Mouse (Mus musculus): ENCODE results near the gene Utp4. TPM values are rescaled to one million over a fixed set of nuclear protein-coding genes. Genes with fewer than 3 reads are reported as not detected.

Gene Utp4
- polyA plus RNA-seq, 1 experiment from 2014 or later: 111 TPM

DNA sequence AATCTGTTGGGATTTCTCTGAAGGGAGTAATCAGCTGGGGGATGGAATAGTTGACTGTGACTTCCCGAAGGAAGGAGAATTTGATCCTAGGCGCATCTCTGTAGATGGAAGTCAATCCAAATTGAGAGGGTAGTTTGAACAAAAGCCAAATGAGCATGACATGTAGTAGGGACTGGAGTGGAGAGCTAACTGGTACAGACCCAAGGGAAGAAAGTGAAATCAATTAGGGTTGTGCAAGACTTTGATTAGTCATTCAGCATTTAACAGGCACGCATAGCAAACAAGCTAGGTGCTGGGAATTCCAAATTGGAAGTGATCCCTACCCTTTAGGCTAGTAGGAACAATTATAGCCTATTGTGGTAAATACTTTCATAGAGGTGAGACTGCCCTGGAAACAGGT is 48.4 kb downstream of the Utp4 start:
- no peaks in the 10 kb centered on the region for H3K36me3 ChIP-seq (ENCODE audit: control insufficient read depth, insufficient read depth, low read length)
- no peak overlapping the region for H3K9ac ChIP-seq (ENCODE audit: low read depth, low read length)
- DNase-seq (ENCODE audit: low spot score) (no peak), ATAC-seq (replicated peaks; ENCODE audit: low FRiP score) (no peak)
- no peak overlapping the region for H3K4me2 ChIP-seq
- no peak overlapping the region for H3K27ac ChIP-seq (ENCODE audit: low read depth, low read length)
- H3K4me1 ChIP-seq (replicated peaks; ENCODE audit: control insufficient read depth, insufficient read depth, low read length): peaks cover 8% of the 10 kb centered on the region
- H3K4me3 ChIP-seq (ENCODE audit: low read depth, low read length): no peak overlapping the region
- H3K9me3 ChIP-seq (ENCODE audit: control insufficient read depth, low read length): no peaks in the 10 kb centered on the region
- peaks cover 5% of the 10 kb centered on the region; the same call in 1 of the 2 replicates for H3K27me3 ChIP-seq (replicated peaks; ENCODE audit: control insufficient read depth, insufficient read depth, low read length)
- WGBS: 96% methylated on average over 3 of the region's 3 CpGs

DNA sequence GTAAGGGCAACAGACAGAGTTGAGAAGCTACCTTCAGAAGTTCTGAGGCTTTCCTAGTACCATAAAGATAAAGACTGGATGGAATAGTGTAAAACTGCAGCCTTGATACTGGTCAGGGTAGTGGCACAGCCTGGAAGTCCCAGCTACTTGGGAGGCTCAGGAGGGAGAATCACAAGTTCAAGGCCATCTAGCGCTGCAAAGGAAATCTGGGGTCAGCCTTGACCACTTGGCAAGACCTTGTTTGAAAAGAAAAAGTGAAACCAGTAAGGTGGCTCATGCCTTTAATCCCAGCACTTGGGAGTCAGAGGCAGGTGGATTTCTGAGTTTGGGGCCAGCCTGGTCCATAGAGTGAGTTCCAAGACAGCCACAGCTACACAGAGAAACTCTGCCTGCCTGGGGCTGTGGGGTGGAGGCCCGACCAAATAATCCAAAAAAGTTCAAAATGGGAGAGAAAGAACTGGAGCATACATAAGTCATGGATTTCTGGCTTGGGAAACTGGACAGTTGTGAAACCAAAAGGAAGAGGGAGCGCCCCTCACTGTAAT is 50.5 kb downstream of the Utp4 start:
- Histone ChIP-seq H3K27ac (ENCODE audit: low read depth, low read length) (no peak overlapping the region), H3K4me2 (no peak overlapping the region), H3K36me3 (ENCODE audit: control insufficient read depth, insufficient read depth, low read length) (no peaks in the 10 kb centered on the region), H3K27me3 (replicated peaks; ENCODE audit: control insufficient read depth, insufficient read depth, low read length) (no peaks in the 10 kb centered on the region), H3K9ac (ENCODE audit: low read depth, low read length) (no peak overlapping the region), H3K4me3 (ENCODE audit: low read depth, low read length) (no peak overlapping the region), H3K9me3 (ENCODE audit: control insufficient read depth, low read length) (no peaks in the 10 kb centered on the region), H3K4me1 (replicated peaks; ENCODE audit: control insufficient read depth, insufficient read depth, low read length) (no peaks in the 10 kb centered on the region)
- no peak for DNase-seq (ENCODE audit: low spot score)
- WGBS: 81% methylated on average over 3 of the region's 3 CpGs
- no peak for ATAC-seq (replicated peaks; ENCODE audit: low FRiP score)

DNA sequence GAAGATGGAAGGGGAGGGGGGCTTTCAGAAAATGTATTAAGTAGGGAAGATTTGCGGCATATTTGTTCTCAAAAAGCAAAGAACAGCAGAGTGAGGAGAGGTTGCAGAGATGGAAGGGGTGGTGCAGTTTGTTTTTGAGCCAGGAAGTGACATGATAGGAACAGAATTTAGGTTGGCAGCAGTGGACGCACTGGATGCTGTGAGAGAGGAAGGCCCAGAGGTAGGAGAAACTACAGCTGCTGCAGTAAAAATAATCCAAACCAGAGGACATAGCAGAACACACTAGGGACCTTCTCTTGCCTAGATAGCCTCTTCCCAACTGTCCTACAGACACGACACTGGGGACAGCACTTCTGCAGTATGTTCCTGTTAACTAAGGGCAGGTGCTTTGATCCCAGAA is 51.3 kb downstream of the Utp4 start:
- H3K4me1 ChIP-seq (replicated peaks; ENCODE audit: control insufficient read depth, insufficient read depth, low read length): no peaks in the 10 kb centered on the region
- ATAC-seq (replicated peaks; ENCODE audit: low FRiP score) (no peak), DNase-seq (ENCODE audit: low spot score) (no peak)
- no peaks in the 10 kb centered on the region for H3K27me3 ChIP-seq (replicated peaks; ENCODE audit: control insufficient read depth, insufficient read depth, low read length)
- no peak overlapping the region for H3K4me3 ChIP-seq (ENCODE audit: low read depth, low read length)
- WGBS: 68% methylated on average over 3 of the region's 3 CpGs
- no peak overlapping the region for H3K4me2 ChIP-seq
- H3K9me3 ChIP-seq (ENCODE audit: control insufficient read depth, low read length): no peaks in the 10 kb centered on the region
- no peak overlapping the region for H3K9ac ChIP-seq (ENCODE audit: low read depth, low read length)
- no peak overlapping the region for H3K27ac ChIP-seq (ENCODE audit: low read depth, low read length)
- no peaks in the 10 kb centered on the region for H3K36me3 ChIP-seq (ENCODE audit: control insufficient read depth, insufficient read depth, low read length)

DNA sequence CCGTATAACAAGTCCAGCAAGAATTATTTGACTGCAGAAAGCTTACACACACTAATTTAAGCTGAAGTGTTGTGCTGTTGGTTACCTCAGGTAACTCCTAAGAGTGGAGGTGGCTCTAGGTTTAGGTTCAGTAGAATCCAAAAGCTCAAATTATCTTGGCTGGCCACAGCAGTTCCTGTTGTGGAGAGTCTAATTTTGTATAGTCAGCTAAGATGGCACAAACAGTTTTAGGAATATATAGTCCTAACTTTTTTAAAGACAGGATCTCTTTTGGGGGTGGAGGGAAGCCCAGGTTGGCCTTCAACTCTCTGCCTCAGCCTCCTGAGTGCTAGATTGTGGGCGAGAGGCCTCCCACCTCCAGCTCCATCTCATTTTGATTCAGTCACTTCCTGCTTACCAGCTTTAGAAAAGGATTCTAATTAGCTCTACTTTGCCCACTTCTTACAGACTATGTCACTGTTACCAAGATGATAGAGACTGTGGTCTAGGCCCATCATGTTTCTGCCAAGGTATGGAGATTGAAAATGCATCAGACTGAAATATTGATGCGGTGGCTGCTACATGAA is 55.3 kb downstream of the Utp4 start:
- H3K27ac ChIP-seq (ENCODE audit: low read depth, low read length): no peak overlapping the region
- no peaks in the 10 kb centered on the region for H3K9me3 ChIP-seq (ENCODE audit: control insufficient read depth, low read length)
- H3K9ac ChIP-seq (ENCODE audit: low read depth, low read length): no peak overlapping the region
- 74% methylated on average over 3 of the region's 3 CpGs for WGBS
- no peak overlapping the region for H3K4me3 ChIP-seq (ENCODE audit: low read depth, low read length)
- ATAC-seq (replicated peaks; ENCODE audit: low FRiP score) (no peak), DNase-seq (ENCODE audit: low spot score) (no peak)
- H3K4me1 ChIP-seq (replicated peaks; ENCODE audit: control insufficient read depth, insufficient read depth, low read length): no peaks in the 10 kb centered on the region
- no peaks in the 10 kb centered on the region for H3K36me3 ChIP-seq (ENCODE audit: control insufficient read depth, insufficient read depth, low read length)
- no peak overlapping the region for H3K4me2 ChIP-seq
- no peaks in the 10 kb centered on the region for H3K27me3 ChIP-seq (replicated peaks; ENCODE audit: control insufficient read depth, insufficient read depth, low read length)

DNA sequence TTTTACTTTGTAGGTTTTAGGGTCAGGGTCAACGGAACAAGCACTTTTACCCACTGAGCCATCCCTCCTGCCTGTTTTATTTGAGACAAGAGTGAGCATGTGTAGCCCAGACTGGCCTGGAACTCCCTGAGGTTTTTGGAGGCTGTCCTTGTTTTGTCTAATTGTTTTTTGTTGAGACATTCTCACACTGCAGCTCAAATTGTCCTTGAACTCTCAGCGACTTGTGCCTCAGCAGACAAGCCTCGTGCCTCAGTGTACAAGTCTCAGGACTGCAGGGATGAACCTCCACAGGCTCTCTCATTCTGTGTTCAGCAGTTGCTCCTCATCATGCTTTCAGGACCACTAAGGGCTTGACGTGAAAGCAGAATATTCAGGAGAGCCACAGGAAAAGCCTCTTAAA is 58.3 kb downstream of the Utp4 start:
- WGBS: 72% methylated on average over 4 of the region's 4 CpGs
- Histone ChIP-seq H3K4me3 (ENCODE audit: low read depth, low read length) (no peak overlapping the region), H3K9ac (ENCODE audit: low read depth, low read length) (no peak overlapping the region), H3K4me2 (no peak overlapping the region), H3K27me3 (replicated peaks; ENCODE audit: control insufficient read depth, insufficient read depth, low read length) (no peaks in the 10 kb centered on the region), H3K4me1 (replicated peaks; ENCODE audit: control insufficient read depth, insufficient read depth, low read length) (no peaks in the 10 kb centered on the region), H3K9me3 (ENCODE audit: control insufficient read depth, low read length) (no peaks in the 10 kb centered on the region), H3K27ac (ENCODE audit: low read depth, low read length) (no peak overlapping the region), H3K36me3 (ENCODE audit: control insufficient read depth, insufficient read depth, low read length) (no peaks in the 10 kb centered on the region)
- DNase-seq (ENCODE audit: low spot score) (no peak), ATAC-seq (replicated peaks; ENCODE audit: low FRiP score) (no peak)

DNA sequence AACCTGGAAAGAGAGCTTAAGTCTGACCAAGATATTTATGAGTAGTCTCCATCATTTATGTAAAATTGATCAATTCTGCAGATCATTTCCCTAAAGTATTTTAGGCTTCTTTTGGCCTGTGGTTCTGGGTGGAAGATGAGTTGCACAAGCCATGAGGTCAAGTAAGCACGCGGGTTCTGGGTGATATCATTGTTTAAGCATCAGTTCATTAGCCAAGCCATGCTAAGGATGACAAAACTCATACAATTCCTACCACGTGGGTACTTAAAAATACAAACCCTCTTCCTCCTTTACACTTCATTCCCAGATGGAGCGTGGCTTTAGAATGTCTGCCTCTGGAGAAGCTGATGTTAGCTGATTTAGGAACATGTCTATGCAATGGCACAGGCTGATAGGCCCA is 60.1 kb downstream of the Utp4 start:
- Histone ChIP-seq H3K27ac (ENCODE audit: low read depth, low read length) (no peak overlapping the region), H3K4me1 (replicated peaks; ENCODE audit: control insufficient read depth, insufficient read depth, low read length) (no peaks in the 10 kb centered on the region), H3K27me3 (replicated peaks; ENCODE audit: control insufficient read depth, insufficient read depth, low read length) (no peaks in the 10 kb centered on the region), H3K4me3 (ENCODE audit: low read depth, low read length) (no peak overlapping the region), H3K4me2 (no peak overlapping the region), H3K9me3 (ENCODE audit: control insufficient read depth, low read length) (no peaks in the 10 kb centered on the region), H3K9ac (ENCODE audit: low read depth, low read length) (no peak overlapping the region), H3K36me3 (ENCODE audit: control insufficient read depth, insufficient read depth, low read length) (no peaks in the 10 kb centered on the region)
- WGBS: 75% methylated on average over 4 of the region's 4 CpGs
- ATAC-seq (replicated peaks; ENCODE audit: low FRiP score) (no peak), DNase-seq (ENCODE audit: low spot score) (no peak)

DNA sequence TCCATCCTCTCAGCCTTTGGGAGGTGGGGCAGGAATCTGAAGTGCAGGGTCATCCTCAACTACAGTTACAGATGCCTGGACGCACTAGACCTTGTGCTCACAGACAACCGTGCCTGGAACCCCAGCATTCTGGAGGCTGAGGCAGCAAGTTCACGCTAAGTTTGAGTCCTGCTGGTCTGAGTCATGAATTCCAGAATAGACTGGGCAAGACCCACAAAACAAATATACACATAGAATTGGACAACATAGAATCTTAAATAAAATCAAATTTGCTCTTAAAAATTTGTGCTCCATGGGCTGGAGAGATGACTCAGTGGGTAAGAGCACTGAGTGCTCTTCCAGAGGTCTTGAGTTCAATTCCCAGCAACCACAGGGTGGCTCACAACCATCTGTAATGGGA is 63.6 kb downstream of the Utp4 start:
- H3K4me2 ChIP-seq: no peak overlapping the region
- H3K4me3 ChIP-seq (ENCODE audit: low read depth, low read length): no peak overlapping the region
- no peak overlapping the region for H3K27ac ChIP-seq (ENCODE audit: low read depth, low read length)
- H3K4me1 ChIP-seq (replicated peaks; ENCODE audit: control insufficient read depth, insufficient read depth, low read length): no peaks in the 10 kb centered on the region
- no peaks in the 10 kb centered on the region for H3K36me3 ChIP-seq (ENCODE audit: control insufficient read depth, insufficient read depth, low read length)
- DNase-seq (ENCODE audit: low spot score) (no peak), ATAC-seq (replicated peaks; ENCODE audit: low FRiP score) (no peak)
- H3K27me3 ChIP-seq (replicated peaks; ENCODE audit: control insufficient read depth, insufficient read depth, low read length): no peaks in the 10 kb centered on the region
- no peaks in the 10 kb centered on the region for H3K9me3 ChIP-seq (ENCODE audit: control insufficient read depth, low read length)
- H3K9ac ChIP-seq (ENCODE audit: low read depth, low read length): no peak overlapping the region
- 79% methylated on average over 3 of the region's 3 CpGs for WGBS

DNA sequence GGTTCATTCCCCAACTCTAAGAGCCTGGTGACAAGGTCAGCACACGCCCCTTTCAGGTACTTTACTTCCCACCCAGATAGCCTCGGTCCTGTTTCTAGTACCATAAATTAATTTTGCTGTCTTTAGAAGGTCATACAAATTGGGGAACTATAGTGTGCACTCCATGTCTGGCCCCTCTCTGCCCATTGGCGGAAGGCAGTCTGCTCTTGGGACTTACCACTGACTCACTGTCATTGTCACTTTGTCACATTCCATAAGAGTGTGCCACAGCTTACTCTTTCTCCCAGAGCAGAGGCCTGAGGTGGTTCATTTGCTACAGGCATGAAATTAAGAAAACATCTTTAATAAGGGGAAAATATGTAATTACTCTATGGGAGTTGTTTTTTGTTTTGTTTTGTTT is 64.8 kb downstream of the Utp4 start:
- Histone ChIP-seq H3K9ac (ENCODE audit: low read depth, low read length) (no peak overlapping the region), H3K27me3 (replicated peaks; ENCODE audit: control insufficient read depth, insufficient read depth, low read length) (no peaks in the 10 kb centered on the region), H3K9me3 (ENCODE audit: control insufficient read depth, low read length) (no peaks in the 10 kb centered on the region), H3K27ac (ENCODE audit: low read depth, low read length) (no peak overlapping the region), H3K4me1 (replicated peaks; ENCODE audit: control insufficient read depth, insufficient read depth, low read length) (no peaks in the 10 kb centered on the region), H3K4me2 (no peak overlapping the region), H3K36me3 (ENCODE audit: control insufficient read depth, insufficient read depth, low read length) (no peaks in the 10 kb centered on the region), H3K4me3 (ENCODE audit: low read depth, low read length) (no peak overlapping the region)
- WGBS: 77% methylated on average over 3 of the region's 3 CpGs
- DNase-seq (ENCODE audit: low spot score) (no peak), ATAC-seq (replicated peaks; ENCODE audit: low FRiP score) (no peak)

DNA sequence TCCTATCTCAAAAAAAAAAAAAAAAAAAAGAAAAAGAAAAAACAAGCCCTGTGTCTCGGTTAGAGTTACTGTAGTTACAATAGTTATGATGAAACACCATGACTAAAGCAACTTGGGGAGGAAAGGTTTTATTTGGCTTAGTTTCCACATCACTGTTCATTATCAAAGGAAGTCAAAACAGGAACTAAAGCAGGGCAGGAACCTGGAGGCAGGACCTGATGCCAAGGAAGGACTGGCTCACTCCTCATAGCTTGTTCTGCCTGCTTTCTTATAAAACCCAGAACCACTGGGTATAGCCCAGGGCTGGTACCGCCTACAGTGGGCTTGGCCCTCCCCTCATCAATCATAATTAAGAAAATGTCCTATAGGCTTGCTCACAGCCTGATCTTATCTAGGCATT is 66.2 kb downstream of the Utp4 start:
- ATAC-seq (replicated peaks; ENCODE audit: low FRiP score) (no peak), DNase-seq (ENCODE audit: low spot score) (no peak)
- Histone ChIP-seq H3K27ac (ENCODE audit: low read depth, low read length) (no peak overlapping the region), H3K4me1 (replicated peaks; ENCODE audit: control insufficient read depth, insufficient read depth, low read length) (no peaks in the 10 kb centered on the region), H3K9me3 (ENCODE audit: control insufficient read depth, low read length) (no peaks in the 10 kb centered on the region), H3K9ac (ENCODE audit: low read depth, low read length) (no peak overlapping the region), H3K4me3 (ENCODE audit: low read depth, low read length) (no peak overlapping the region), H3K36me3 (ENCODE audit: control insufficient read depth, insufficient read depth, low read length) (no peaks in the 10 kb centered on the region), H3K4me2 (no peak overlapping the region), H3K27me3 (replicated peaks; ENCODE audit: control insufficient read depth, insufficient read depth, low read length) (no peaks in the 10 kb centered on the region)
- whole genome bisulfite sequencing: 72% methylated on average over 2 of the region's 2 CpGs
